Mouse (Mus musculus): ENCODE measurements around the gene Grap2.
A peak's percentile ranks its signal among the peaks of the same experiment; 100 is the strongest.

Grap2 gene

GRCm38 (mm10) chr15:80636757-80637372 is 64.5 kb downstream of the Grap2 start:
- DNase-seq (ENCODE audit: low spot score) = no peak

- no peak for DNase-seq (ENCODE audit: low spot score)
These were observed 66.8 kb downstream of the Grap2 start for GRCm38 (mm10) chr15:80639071-80639702.

- no peak for DNase-seq (ENCODE audit: low spot score)
These were observed 67.5 kb downstream of the Grap2 start for GRCm38 (mm10) chr15:80639874-80640273.

GRCm38 (mm10) chr15:80641702-80642435 is 69.5 kb downstream of the Grap2 start:
- no peak for DNase-seq (ENCODE audit: low spot score)

- no peak for DNase-seq (ENCODE audit: low spot score)
These were observed 72.8 kb downstream of the Grap2 start for GRCm38 (mm10) chr15:80645006-80645797.

- no peak for DNase-seq (ENCODE audit: low spot score)
These were observed 76.7 kb downstream of the Grap2 start for GRCm38 (mm10) chr15:80648977-80649606.

GRCm38 (mm10) chr15:80650412-80650811 is 78.0 kb downstream of the Grap2 start:
- DNase-seq (ENCODE audit: low spot score) = no peak

- DNase-seq (ENCODE audit: low spot score) = no peak
These were observed 81.5 kb downstream of the Grap2 start for GRCm38 (mm10) chr15:80653865-80654264.

GRCm38 (mm10) chr15:80658815-80659471 is 86.5 kb downstream of the Grap2 start:
- no peak for DNase-seq (ENCODE audit: low spot score)

- DNase-seq (ENCODE audit: low spot score) = no peak
These were observed 88.6 kb downstream of the Grap2 start for GRCm38 (mm10) chr15:80660963-80661362.

- DNase-seq (ENCODE audit: low spot score) = no peak
These were observed 92.0 kb downstream of the Grap2 start for GRCm38 (mm10) chr15:80664444-80664843.

- DNase-seq (ENCODE audit: low spot score) = no peak
These were observed 99.2 kb downstream of the Grap2 start, which contains the start of gene Fam83f for GRCm38 (mm10) chr15:80671295-80672252. Gene Fam83f (plus strand): TSS chr15:80671847.

- no peak for DNase-seq (ENCODE audit: low spot score)
These were observed 100.4 kb downstream of the Grap2 start for GRCm38 (mm10) chr15:80672810-80673209.

GRCm38 (mm10) chr15:80673337-80674095 is 101.1 kb downstream of the Grap2 start:
- DNase-seq (ENCODE audit: low spot score) = no peak

GRCm38 (mm10) chr15:80674700-80675099 is 102.3 kb downstream of the Grap2 start:
- no peak for DNase-seq (ENCODE audit: low spot score)

- peak; percentile 41 for DNase-seq (ENCODE audit: low spot score)
These were observed 107.3 kb downstream of the Grap2 start for GRCm38 (mm10) chr15:80679515-80680215.

- DNase-seq (ENCODE audit: low spot score) = no peak
These were observed 108.1 kb downstream of the Grap2 start for GRCm38 (mm10) chr15:80680347-80681030.

- DNase-seq (ENCODE audit: low spot score) = no peak
These were observed 109.1 kb downstream of the Grap2 start for GRCm38 (mm10) chr15:80681466-80681881.
